Mouse (Mus musculus): ENCODE data around the gene Rnf181.

Gene Rnf181

DNA sequence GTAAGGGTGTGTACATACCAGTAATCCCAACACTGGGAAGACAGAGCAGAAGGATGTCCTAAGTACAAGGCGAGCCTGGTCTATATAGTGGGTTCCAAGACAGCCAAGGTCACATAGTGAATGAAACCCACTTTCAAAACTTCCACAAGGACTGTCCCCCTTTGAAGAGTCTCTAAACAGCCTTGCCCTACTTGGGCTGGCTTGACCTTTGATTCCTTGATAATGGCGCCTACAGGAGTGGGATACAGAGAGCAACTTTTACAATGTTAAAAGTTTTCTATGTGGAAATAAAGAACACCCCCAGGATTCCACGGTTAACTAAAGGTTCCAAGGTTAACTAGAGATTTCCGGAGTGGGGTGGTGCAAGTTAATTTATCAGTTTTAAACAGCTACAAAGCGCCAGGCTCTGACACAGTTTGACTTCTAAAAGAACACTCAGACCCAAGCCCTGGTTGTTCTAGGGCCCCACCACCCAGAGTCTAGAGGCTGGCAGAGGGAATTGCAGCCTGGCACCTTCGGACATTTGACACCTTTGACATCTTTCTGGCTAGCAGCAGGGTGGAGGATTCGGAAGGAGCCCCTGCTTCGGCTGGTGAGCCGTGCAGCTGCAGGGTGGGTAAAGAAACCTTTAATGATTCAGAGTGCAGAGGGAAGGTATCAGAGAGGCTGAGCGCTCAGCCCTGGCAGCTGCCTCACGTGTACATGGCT lies 6.7 kb downstream of the Rnf181 start:
- Histone ChIP-seq H3K27me3 (ENCODE audit: control insufficient read depth, insufficient read depth, low read length, poor library complexity, severe bottlenecking) (no peaks in the 10 kb centered on the region), H3K36me3 (ENCODE audit: control insufficient read depth, insufficient read depth, low read length, poor library complexity, severe bottlenecking) (peaks cover 2% of the 10 kb centered on the region; the same call in 1 of the 2 replicates)
- DNase-seq (ENCODE audit: low read depth, low spot score) = no peak

- Histone ChIP-seq H3K27me3 (ENCODE audit: control insufficient read depth, insufficient read depth, low read length, poor library complexity, severe bottlenecking) (no peaks in the 10 kb centered on the region), H3K36me3 (ENCODE audit: control insufficient read depth, insufficient read depth, low read length, poor library complexity, severe bottlenecking) (peaks cover 2% of the 10 kb centered on the region; the same call in 1 of the 2 replicates)
- no peak for DNase-seq (ENCODE audit: low read depth, low spot score)
These were observed 7.4 kb downstream of the Rnf181 start for GRCm38 (mm10) chr6:72359343-72359742.

- H3K36me3 ChIP-seq (ENCODE audit: control insufficient read depth, insufficient read depth, low read length, poor library complexity, severe bottlenecking) = peaks cover 2% of the 10 kb centered on the region; the same call in 1 of the 2 replicates
- DNase-seq (ENCODE audit: low read depth, low spot score) = no peak
- H3K27me3 ChIP-seq (ENCODE audit: control insufficient read depth, insufficient read depth, low read length, poor library complexity, severe bottlenecking) = no peaks in the 10 kb centered on the region
These were observed 8.5 kb downstream of the Rnf181 start for GRCm38 (mm10) chr6:72358086-72358764.

- H3K27me3 ChIP-seq (ENCODE audit: control insufficient read depth, insufficient read depth, low read length, poor library complexity, severe bottlenecking) = no peaks in the 10 kb centered on the region
- H3K36me3 ChIP-seq (ENCODE audit: control insufficient read depth, insufficient read depth, low read length, poor library complexity, severe bottlenecking) = peaks cover 2% of the 10 kb centered on the region; the same call in 1 of the 2 replicates
- no peak for DNase-seq (ENCODE audit: low read depth, low spot score)
These were observed 9.3 kb downstream of the Rnf181 start for GRCm38 (mm10) chr6:72357164-72358079.

GRCm38 (mm10) chr6:72356001-72356532 lies 10.7 kb downstream of the Rnf181 start:
- Histone ChIP-seq H3K36me3 (ENCODE audit: control insufficient read depth, insufficient read depth, low read length, poor library complexity, severe bottlenecking) (0 out of 2 replicates have a peak, but pooled peaks cover 2% of the 10 kb centered on the region), H3K27me3 (ENCODE audit: control insufficient read depth, insufficient read depth, low read length, poor library complexity, severe bottlenecking) (no peaks in the 10 kb centered on the region)
- DNase-seq (ENCODE audit: low read depth, low spot score) = no peak

GRCm38 (mm10) chr6:72355066-72355911 lies 11.5 kb downstream of the Rnf181 start, which contains the start of gene Tmem150a:
TSS of gene Tmem150a (plus strand) at chr6:72355447.
- peak; percentile 69 for DNase-seq (ENCODE audit: low read depth, low spot score)
- H3K36me3 ChIP-seq (ENCODE audit: control insufficient read depth, insufficient read depth, low read length, poor library complexity, severe bottlenecking) = peaks cover 2% of the 10 kb centered on the region; the same call in 1 of the 2 replicates

GRCm38 (mm10) chr6:72354025-72354424 lies 12.7 kb downstream of the Rnf181 start:
- Histone ChIP-seq H3K36me3 (ENCODE audit: control insufficient read depth, insufficient read depth, low read length, poor library complexity, severe bottlenecking) (peaks cover 1% of the 10 kb centered on the region; the same call in 1 of the 2 replicates), H3K27me3 (ENCODE audit: control insufficient read depth, insufficient read depth, low read length, poor library complexity, severe bottlenecking) (no peaks in the 10 kb centered on the region)
- no peak for DNase-seq (ENCODE audit: low read depth, low spot score)

More at GRCm38 (mm10) chr6:72355066-72355911, 11.5 kb downstream of the Rnf181 start, which contains the start of gene Tmem150a:
- no peaks in the 10 kb centered on the region for H3K27me3 ChIP-seq (ENCODE audit: control insufficient read depth, insufficient read depth, low read length, poor library complexity, severe bottlenecking)

- no peak for DNase-seq (ENCODE audit: low read depth, low spot score)
- peaks cover 4% of the 10 kb centered on the region; the same call in 1 of the 2 replicates for H3K36me3 ChIP-seq (ENCODE audit: control insufficient read depth, insufficient read depth, low read length, poor library complexity, severe bottlenecking)
- H3K27me3 ChIP-seq (ENCODE audit: control insufficient read depth, insufficient read depth, low read length, poor library complexity, severe bottlenecking) = no peaks in the 10 kb centered on the region
These were observed 13.9 kb downstream of the Rnf181 start for GRCm38 (mm10) chr6:72352636-72353405.

GRCm38 (mm10) chr6:72350214-72350613 lies 16.5 kb downstream of the Rnf181 start:
- DNase-seq (ENCODE audit: low read depth, low spot score) = no peak
- H3K27me3 ChIP-seq (ENCODE audit: control insufficient read depth, insufficient read depth, low read length, poor library complexity, severe bottlenecking) = no peaks in the 10 kb centered on the region
- peaks cover 4% of the 10 kb centered on the region; the same call in 1 of the 2 replicates for H3K36me3 ChIP-seq (ENCODE audit: control insufficient read depth, insufficient read depth, low read length, poor library complexity, severe bottlenecking)

GRCm38 (mm10) chr6:72348411-72348810 lies 18.3 kb downstream of the Rnf181 start:
- no peak for DNase-seq (ENCODE audit: low read depth, low spot score)
- H3K36me3 ChIP-seq (ENCODE audit: control insufficient read depth, insufficient read depth, low read length, poor library complexity, severe bottlenecking) = peaks cover 4% of the 10 kb centered on the region
- no peaks in the 10 kb centered on the region for H3K27me3 ChIP-seq (ENCODE audit: control insufficient read depth, insufficient read depth, low read length, poor library complexity, severe bottlenecking)

- Histone ChIP-seq H3K27me3 (ENCODE audit: control insufficient read depth, insufficient read depth, low read length, poor library complexity, severe bottlenecking) (no peaks in the 10 kb centered on the region), H3K36me3 (ENCODE audit: control insufficient read depth, insufficient read depth, low read length, poor library complexity, severe bottlenecking) (peaks cover 4% of the 10 kb centered on the region)
- peak; percentile 86 for DNase-seq (ENCODE audit: low read depth, low spot score)
These were observed 19.4 kb downstream of the Rnf181 start, which contains the start of gene 0610030E20Rik for GRCm38 (mm10) chr6:72347166-72347941. TSS of gene 0610030E20Rik (plus strand) at chr6:72347317.

DNA sequence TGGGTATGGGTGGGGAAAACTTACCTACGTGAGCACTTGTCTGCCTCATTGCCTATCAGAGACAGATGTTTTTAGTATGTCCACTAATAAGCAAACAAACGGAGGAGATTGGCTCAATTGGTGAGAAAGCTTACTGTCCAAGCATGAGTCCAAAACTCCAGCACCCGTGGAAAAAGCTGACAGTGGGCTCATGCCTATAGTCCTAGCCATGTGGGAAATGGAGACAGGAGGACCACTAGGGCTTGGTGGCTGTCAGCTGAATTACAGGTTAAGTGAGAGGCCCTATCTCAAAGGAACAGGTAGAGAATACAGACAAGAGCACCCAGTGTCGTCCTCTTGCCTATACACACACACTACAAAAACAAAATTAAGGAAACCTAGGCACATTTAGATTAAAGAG lies 20.5 kb downstream of the Rnf181 start:
- DNase-seq (ENCODE audit: low read depth, low spot score) = no peak
- Histone ChIP-seq H3K27me3 (ENCODE audit: control insufficient read depth, insufficient read depth, low read length, poor library complexity, severe bottlenecking) (no peaks in the 10 kb centered on the region), H3K36me3 (ENCODE audit: control insufficient read depth, insufficient read depth, low read length, poor library complexity, severe bottlenecking) (peaks cover 4% of the 10 kb centered on the region)

All from splenic B cell, adult 2 months (primary cell).